Mouse (Mus musculus) hindbrain, embryonic 16.5 days (tissue): ENCODE measurements at regions not wholly inside any gene's neighbourhood (a gene's known extent, or its start where the extent isn't known, plus 50 kb on each side); places are given as distances from the start of the nearest gene placed in this dataset.

Experiments
- ATAC-seq: fragments of 200-750 bp; cut with Nextera tagmentation; 2 replicates; pipeline ENCODE4 v1.8.0; 2017; ENCODE audit warnings: moderate TSS enrichment, moderate library complexity
- H3K27ac ChIP-seq: fragments of 300-500 bp; sonication (generic); 2 replicates; pipeline ENCODE4 v1.5.1; 2014; ENCODE audit warnings: low read depth, mild to moderate bottlenecking, control low read depth, low read length, moderate library complexity
- H3K27me3 ChIP-seq: fragments of 300-500 bp; sonication (generic); replicated peaks from 2 replicates; pipeline ENCODE4 v1.6.1; 2014; ENCODE audit warnings: low read length; ENCODE audit not compliant: control insufficient read depth, insufficient read depth
- H3K36me3 ChIP-seq: fragments of 300-500 bp; sonication (generic); 2 replicates; pipeline ENCODE4 v1.6.1; 2014; ENCODE audit warnings: mild to moderate bottlenecking, low read length, moderate library complexity, mixed read lengths; ENCODE audit not compliant: control insufficient read depth, insufficient read depth
- H3K4me1 ChIP-seq: fragments of 300-500 bp; sonication (generic); 2 replicates; pipeline ENCODE4 v1.6.1; 2014; ENCODE audit warnings: low read depth, low read length; ENCODE audit not compliant: control insufficient read depth, insufficient read depth
- H3K4me2 ChIP-seq: fragments of 300-500 bp; sonication (generic); 2 replicates; pipeline ENCODE4 v1.6.1; 2014; ENCODE audit warnings: mild to moderate bottlenecking, low read length, control low read depth, moderate library complexity
- H3K4me3 ChIP-seq: fragments of 300-500 bp; sonication (generic); 2 replicates; pipeline ENCODE4 v1.5.1; 2014; ENCODE audit warnings: mild to moderate bottlenecking, low read length, control low read depth, moderate library complexity
- H3K9ac ChIP-seq: fragments of 300-500 bp; sonication (generic); 2 replicates; pipeline ENCODE4 v1.6.1; 2014; ENCODE audit warnings: low read depth, mild to moderate bottlenecking, control low read depth, low read length, moderate library complexity
- H3K9me3 ChIP-seq: fragments of 300-500 bp; sonication (generic); 2 replicates; pipeline ENCODE4 v1.6.1; 2014; ENCODE audit warnings: mild to moderate bottlenecking, low read length, moderate library complexity; ENCODE audit not compliant: control insufficient read depth
- WGBS: fragments of 180-500 bp; shearing (Covaris S2); extraction: QIAGEN DNeasy Blood & Tissue Kit; methylation state at CpG from one replicate; pipeline ENCODE4 v1.1.7; 2014; 5-methylcytosine and 5-hydroxymethylcytosine counted together

- H3K27me3 ChIP-seq = no peaks in the 10 kb centered on the region
- peak overlapping the region; percentile 46 for H3K9ac ChIP-seq
- H3K4me3 ChIP-seq = no peak overlapping the region
- H3K4me2 ChIP-seq = peak overlapping the region; percentile 7; the same call in 1 of the 2 replicates
- peaks cover 44% of the 10 kb centered on the region for H3K4me1 ChIP-seq
- peak; percentile 17; the same call in 1 of the 2 replicates for ATAC-seq
- H3K9me3 ChIP-seq = no peaks in the 10 kb centered on the region
- peak overlapping the region; percentile 56 for H3K27ac ChIP-seq
- H3K36me3 ChIP-seq = no peaks in the 10 kb centered on the region
- WGBS = 0% methylated on average over 4 of the region's 4 CpGs
Measured at GRCm38 (mm10) chr7:83204013-83204365, 336.9 kb downstream of the Mex3b start.

GRCm38 (mm10) chr7:83204701-83205100 lies 337.6 kb downstream of the Mex3b start:
- Histone ChIP-seq H3K4me1 (peaks cover 44% of the 10 kb centered on the region), H3K36me3 (no peaks in the 10 kb centered on the region), H3K27ac (peak overlapping the region; percentile 56), H3K9me3 (no peaks in the 10 kb centered on the region), H3K27me3 (no peaks in the 10 kb centered on the region), H3K9ac (peak overlapping the region; percentile 46), H3K4me2 (peak overlapping the region; percentile 7; the same call in 1 of the 2 replicates), H3K4me3 (no peak overlapping the region)
- no peak; the same call in 1 of the 2 replicates for ATAC-seq
- WGBS = 42% methylated on average over 8 of the region's 8 CpGs

- ATAC-seq = no peak
- Histone ChIP-seq H3K27ac (no peak overlapping the region), H3K4me2 (no peak overlapping the region), H3K36me3 (no peaks in the 10 kb centered on the region), H3K9ac (no peak overlapping the region), H3K4me1 (peaks cover 33% of the 10 kb centered on the region), H3K9me3 (no peaks in the 10 kb centered on the region), H3K27me3 (no peaks in the 10 kb centered on the region), H3K4me3 (no peak overlapping the region)
- 34% methylated on average over 2 of the region's 2 CpGs for whole genome bisulfite sequencing
Measured at GRCm38 (mm10) chr7:83206999-83207398, 339.9 kb downstream of the Mex3b start.

GRCm38 (mm10) chr7:83211611-83212010 lies 344.5 kb downstream of the Mex3b start:
- Histone ChIP-seq H3K27ac (no peak overlapping the region), H3K9me3 (no peaks in the 10 kb centered on the region), H3K9ac (no peak overlapping the region), H3K36me3 (no peaks in the 10 kb centered on the region), H3K4me2 (no peak overlapping the region), H3K27me3 (no peaks in the 10 kb centered on the region), H3K4me1 (no peaks in the 10 kb centered on the region), H3K4me3 (no peak overlapping the region)
- WGBS = 87% methylated on average over 6 of the region's 6 CpGs
- ATAC-seq = no peak

GRCm38 (mm10) chr7:83222029-83222722 lies 355.0 kb downstream of the Mex3b start:
- Histone ChIP-seq H3K4me2 (no peak overlapping the region), H3K36me3 (no peaks in the 10 kb centered on the region), H3K9ac (no peak overlapping the region), H3K4me3 (no peak overlapping the region), H3K4me1 (no peaks in the 10 kb centered on the region), H3K27me3 (no peaks in the 10 kb centered on the region), H3K9me3 (0 out of 2 replicates have a peak, but pooled peaks cover 2% of the 10 kb centered on the region), H3K27ac (no peak overlapping the region)
- WGBS = 90% methylated on average over 3 of the region's 3 CpGs
- ATAC-seq = no peak

GRCm38 (mm10) chr7:83227262-83228108 lies 357.2 kb upstream of the Tmc3 start:
- H3K36me3 ChIP-seq = no peaks in the 10 kb centered on the region
- H3K9me3 ChIP-seq = no peaks in the 10 kb centered on the region
- no peak for ATAC-seq
- H3K27ac ChIP-seq = no peak overlapping the region
- no peak overlapping the region for H3K4me3 ChIP-seq
- 85% methylated on average over 7 of the region's 7 CpGs for WGBS
- H3K4me1 ChIP-seq = no peaks in the 10 kb centered on the region
- no peaks in the 10 kb centered on the region for H3K27me3 ChIP-seq
- no peak overlapping the region for H3K9ac ChIP-seq
- no peak overlapping the region for H3K4me2 ChIP-seq

GRCm38 (mm10) chr7:83230496-83231325 lies 354.0 kb upstream of the Tmc3 start:
- Histone ChIP-seq H3K36me3 (no peaks in the 10 kb centered on the region), H3K27me3 (no peaks in the 10 kb centered on the region), H3K4me3 (no peak overlapping the region), H3K9me3 (no peaks in the 10 kb centered on the region), H3K27ac (no peak overlapping the region), H3K4me2 (no peak overlapping the region), H3K9ac (no peak overlapping the region), H3K4me1 (no peaks in the 10 kb centered on the region)
- WGBS = 74% methylated on average over 3 of the region's 3 CpGs
- no peak for ATAC-seq

GRCm38 (mm10) chr7:83235659-83236058 lies 349.1 kb upstream of the Tmc3 start:
- Histone ChIP-seq H3K9me3 (no peaks in the 10 kb centered on the region), H3K4me2 (no peak overlapping the region), H3K36me3 (no peaks in the 10 kb centered on the region), H3K9ac (no peak overlapping the region), H3K4me3 (no peak overlapping the region), H3K27me3 (no peaks in the 10 kb centered on the region), H3K4me1 (no peaks in the 10 kb centered on the region), H3K27ac (no peak overlapping the region)
- no peak; the same call in 1 of the 2 replicates for ATAC-seq
- 60% methylated on average over 3 of the region's 3 CpGs for WGBS

- Histone ChIP-seq H3K4me2 (no peak overlapping the region), H3K27ac (no peak overlapping the region), H3K9me3 (no peaks in the 10 kb centered on the region), H3K27me3 (no peaks in the 10 kb centered on the region), H3K4me1 (no peaks in the 10 kb centered on the region), H3K36me3 (no peaks in the 10 kb centered on the region), H3K4me3 (no peak overlapping the region), H3K9ac (no peak overlapping the region)
- no peak for ATAC-seq
- whole genome bisulfite sequencing = 86% methylated on average over 3 of the region's 3 CpGs
Measured at GRCm38 (mm10) chr7:83237336-83237735, 347.4 kb upstream of the Tmc3 start.
